Mouse (Mus musculus) ES-Bruce4 (cell line): ENCODE results near the gene Gm14326. TPM values are rescaled to one million over a fixed set of nuclear protein-coding genes. Genes with fewer than 3 reads are reported as not detected.
"Not testable (repeated sequence)": the region's sequence is repeated elsewhere in the genome, so short reads cannot be mapped to it uniquely, and the experiment has no call there.

Experiments used
- H3K27ac ChIP-seq: 2 replicates; pipeline ENCODE4 v1.5.1; 2012; ENCODE audit warnings: low read length, inconsistent platforms; ENCODE audit not compliant: insufficient read depth
- H3K27me3 ChIP-seq: 2 replicates; pipeline ENCODE4 v1.6.1; 2012; ENCODE audit warnings: mild to moderate bottlenecking, low read length, inconsistent platforms; ENCODE audit not compliant: control insufficient read depth, poor library complexity, insufficient read depth, severe bottlenecking
- H3K36me3 ChIP-seq: 2 replicates; pipeline ENCODE4 v1.6.1; 2012; ENCODE audit warnings: inconsistent platforms, mild to moderate bottlenecking, low read length, moderate library complexity; ENCODE audit not compliant: control insufficient read depth, poor library complexity, insufficient read depth, severe bottlenecking
- H3K4me1 ChIP-seq: one replicate; pipeline ENCODE4 v1.8.1; 2011; ENCODE audit warnings: low read length; ENCODE audit not compliant: control insufficient read depth, insufficient read depth
- H3K4me3 ChIP-seq: 2 replicates; pipeline ENCODE4 v1.5.1; 2011; ENCODE audit warnings: low read depth, mild to moderate bottlenecking, low read length
- H3K9ac ChIP-seq: 2 replicates; pipeline ENCODE4 v1.6.1; 2012; ENCODE audit warnings: low read depth, mild to moderate bottlenecking, inconsistent platforms; ENCODE audit not compliant: poor library complexity, severe bottlenecking
- H3K9me3 ChIP-seq: replicated peaks from 2 replicates; pipeline ENCODE4 v1.6.1; 2012; ENCODE audit warnings: mild to moderate bottlenecking, low read length, inconsistent platforms; ENCODE audit not compliant: control insufficient read depth, poor library complexity, insufficient read depth, severe bottlenecking
- polyA plus RNA-seq: library from polyadenylated mRNA; stranded (reverse); fragments of >200 nt; gene quantifications from 2 replicates; pipeline ENCODE4 v1.2.4, GENCODE M21; 2011; ENCODE audit warnings: low read depth; ENCODE audit not compliant: missing spikeins, insufficient read depth, insufficient read length

Gene Gm14326
- polyA plus RNA-seq: 6.5 and 15.9 TPM in 2 replicates

GRCm38 (mm10) chr2:177957145-177957544 is at the start of gene Gm14326:
Gene Gm14326 (minus strand): TSS chr2:177957297.
- H3K9ac ChIP-seq, H3K9me3 ChIP-seq, H3K4me1 ChIP-seq, H3K27me3 ChIP-seq, H3K36me3 ChIP-seq, H3K27ac ChIP-seq: not testable (repeated sequence)
- peak within 1 kb of the TSS; percentile 82 for H3K4me3 ChIP-seq

- H3K27ac ChIP-seq, H3K4me1 ChIP-seq, H3K36me3 ChIP-seq, H3K4me3 ChIP-seq, H3K9ac ChIP-seq, H3K27me3 ChIP-seq, H3K9me3 ChIP-seq: not testable (repeated sequence)
Measured at GRCm38 (mm10) chr2:177974814-177975213, 17.7 kb upstream of the Gm14326 start.

- not testable (repeated sequence) for H3K27ac ChIP-seq, H3K27me3 ChIP-seq, H3K9ac ChIP-seq, H3K4me1 ChIP-seq, H3K9me3 ChIP-seq, H3K36me3 ChIP-seq
- peak overlapping the region; percentile 46 for H3K4me3 ChIP-seq
Measured at GRCm38 (mm10) chr2:177956734-177957133, 363 bp downstream of the Gm14326 start.

- not testable (repeated sequence) for H3K4me1 ChIP-seq, H3K27me3 ChIP-seq, H3K9me3 ChIP-seq, H3K36me3 ChIP-seq
- Histone ChIP-seq H3K9ac (peak within 1 kb of the TSS; percentile 74; the same call in 1 of the 2 replicates), H3K27ac (peak within 1 kb of the TSS; percentile 63; the same call in 1 of the 2 replicates), H3K4me3 (peak within 1 kb of the TSS; percentile 82)
Measured at GRCm38 (mm10) chr2:177925563-177926103, 31.5 kb downstream of the Gm14326 start, which contains the start of gene Zfp972. Gene Zfp972 (minus strand): TSS chr2:177925613.

GRCm38 (mm10) chr2:177903276-177903675 is 53.8 kb downstream of the Gm14326 start:
- H3K9ac ChIP-seq, H3K4me3 ChIP-seq, H3K9me3 ChIP-seq, H3K36me3 ChIP-seq, H3K27ac ChIP-seq, H3K27me3 ChIP-seq, H3K4me1 ChIP-seq: not testable (repeated sequence)

GRCm38 (mm10) chr2:177898171-177898570 is 58.9 kb downstream of the Gm14326 start:
- H3K4me1 ChIP-seq, H3K27ac ChIP-seq, H3K27me3 ChIP-seq, H3K36me3 ChIP-seq, H3K4me3 ChIP-seq, H3K9ac ChIP-seq, H3K9me3 ChIP-seq: not testable (repeated sequence)

- H3K4me3 ChIP-seq: peak within 1 kb of the TSS; percentile 95
- not testable (repeated sequence) for H3K9ac ChIP-seq
Measured at GRCm38 (mm10) chr2:177897046-177897578, 60.0 kb downstream of the Gm14326 start, which contains the start of gene Gm14327. Gene Gm14327 (plus strand): TSS chr2:177897096.

GRCm38 (mm10) chr2:177887743-177888142 is 69.4 kb downstream of the Gm14326 start:
- not testable (repeated sequence) for H3K9ac ChIP-seq, H3K36me3 ChIP-seq, H3K27ac ChIP-seq, H3K27me3 ChIP-seq, H3K4me3 ChIP-seq, H3K4me1 ChIP-seq, H3K9me3 ChIP-seq

More at GRCm38 (mm10) chr2:177897046-177897578, 60.0 kb downstream of the Gm14326 start, which contains the start of gene Gm14327:
- not testable (repeated sequence) for H3K27ac ChIP-seq, H3K4me1 ChIP-seq, H3K36me3 ChIP-seq, H3K9me3 ChIP-seq, H3K27me3 ChIP-seq
